Mouse (Mus musculus) heart, embryonic 16.5 days (tissue): ENCODE measurements at regions not wholly inside any gene's neighbourhood (a gene's known extent, or its start where the extent isn't known, plus 50 kb on each side); places are given as distances from the start of the nearest gene placed in this dataset.

Experiments
- ATAC-seq: fragments of 200-750 bp; cut with Nextera tagmentation; replicated peaks from 2 replicates; pipeline ENCODE4 v1.8.0; 2017; ENCODE audit warnings: moderate number of reproducible peaks; ENCODE audit not compliant: insufficient read depth, low FRiP score; ENCODE audit errors: extremely low read depth
- H3K27ac ChIP-seq: fragments of 300-500 bp; sonication (generic); 2 replicates; pipeline ENCODE4 v1.5.1; 2014; ENCODE audit warnings: mild to moderate bottlenecking, low read length, control low read depth, moderate library complexity
- H3K27me3 ChIP-seq: fragments of 300-500 bp; sonication (generic); 2 replicates; pipeline ENCODE4 v1.6.1; 2014; ENCODE audit warnings: low read length, mixed read lengths; ENCODE audit not compliant: control insufficient read depth, insufficient read depth
- H3K36me3 ChIP-seq: fragments of 300-500 bp; sonication (generic); 2 replicates; pipeline ENCODE4 v1.6.1; 2014; ENCODE audit not compliant: control insufficient read depth, insufficient read depth
- H3K4me1 ChIP-seq: fragments of 300-500 bp; sonication (generic); 2 replicates; pipeline ENCODE4 v1.6.1; 2014; ENCODE audit warnings: low read length, mixed read lengths; ENCODE audit not compliant: control insufficient read depth, insufficient read depth
- H3K4me2 ChIP-seq: fragments of 300-500 bp; sonication (generic); 2 replicates; pipeline ENCODE4 v1.6.1; 2014; ENCODE audit warnings: low read depth, mild to moderate bottlenecking, control low read depth, low read length
- H3K4me3 ChIP-seq: fragments of 300-500 bp; sonication (generic); 2 replicates; pipeline ENCODE4 v1.5.1; 2014; ENCODE audit warnings: mild to moderate bottlenecking, control low read depth, low read length
- H3K9ac ChIP-seq: fragments of 300-500 bp; sonication (generic); 2 replicates; pipeline ENCODE4 v1.6.1; 2014; ENCODE audit warnings: low read length, control low read depth
- H3K9me3 ChIP-seq: fragments of 300-500 bp; sonication (generic); replicated peaks from 2 replicates; pipeline ENCODE4 v1.6.1; 2016; ENCODE audit warnings: low read length; ENCODE audit not compliant: control insufficient read depth
- WGBS: fragments of 180-500 bp; shearing (Covaris S2); extraction: QIAGEN DNeasy Blood & Tissue Kit; methylation state at CpG from one replicate; pipeline ENCODE4 v1.1.7; 2014; 5-methylcytosine and 5-hydroxymethylcytosine counted together

GRCm38 (mm10) chr1:168807084-168807483 lies 375.0 kb upstream of the Pbx1 start:
- Histone ChIP-seq H3K4me3 (no peak overlapping the region), H3K4me1 (no peaks in the 10 kb centered on the region), H3K27me3 (no peaks in the 10 kb centered on the region), H3K4me2 (no peak overlapping the region), H3K9ac (no peak overlapping the region), H3K9me3 (no peaks in the 10 kb centered on the region), H3K27ac (no peak overlapping the region), H3K36me3 (no peaks in the 10 kb centered on the region)
- ATAC-seq, result no peak
- 49% methylated on average over 3 of the region's 3 CpGs for WGBS

- H3K9ac ChIP-seq, result no peak overlapping the region
- H3K4me1 ChIP-seq, result no peaks in the 10 kb centered on the region
- no peak overlapping the region for H3K27ac ChIP-seq
- no peak for ATAC-seq
- H3K36me3 ChIP-seq, result no peaks in the 10 kb centered on the region
- H3K27me3 ChIP-seq, result no peaks in the 10 kb centered on the region
- H3K4me2 ChIP-seq, result no peak overlapping the region
- WGBS, result 68% methylated on average over 3 of the region's 3 CpGs
- no peak overlapping the region for H3K4me3 ChIP-seq
- H3K9me3 ChIP-seq, result no peaks in the 10 kb centered on the region
Observed at GRCm38 (mm10) chr1:168805442-168805841, 373.4 kb upstream of the Pbx1 start.

DNA sequence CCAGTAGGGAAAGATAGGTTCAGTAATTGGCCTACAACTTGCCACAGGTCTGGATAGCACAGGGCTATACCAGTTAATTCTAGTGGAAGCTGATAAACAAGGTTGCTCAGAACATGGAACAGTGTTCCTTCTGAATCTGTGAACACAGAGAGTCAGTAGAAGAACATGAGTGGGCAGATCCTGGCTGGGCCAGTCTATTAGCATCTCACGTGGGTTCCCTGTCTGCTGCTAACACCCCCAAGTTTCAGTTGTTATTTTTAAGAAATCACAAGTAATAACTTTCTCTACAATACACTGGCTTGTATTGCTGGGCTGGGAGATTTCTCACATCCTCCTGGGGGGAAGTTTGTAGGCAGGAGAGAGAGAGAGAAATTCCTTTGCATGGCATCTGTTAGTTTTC lies 369.0 kb upstream of the Pbx1 start:
- Histone ChIP-seq H3K36me3 (no peaks in the 10 kb centered on the region), H3K9me3 (no peaks in the 10 kb centered on the region), H3K4me2 (no peak overlapping the region), H3K9ac (no peak overlapping the region), H3K4me1 (no peaks in the 10 kb centered on the region), H3K4me3 (no peak overlapping the region), H3K27ac (no peak overlapping the region), H3K27me3 (no peaks in the 10 kb centered on the region)
- no peak for ATAC-seq
- WGBS, result 67% methylated on average over 1 of the region's 1 CpGs

GRCm38 (mm10) chr1:168786731-168787130 lies 354.7 kb upstream of the Pbx1 start:
- H3K27ac ChIP-seq, result no peak overlapping the region
- H3K9me3 ChIP-seq, result no peaks in the 10 kb centered on the region
- no peaks in the 10 kb centered on the region for H3K27me3 ChIP-seq
- no peak overlapping the region for H3K4me2 ChIP-seq
- no peaks in the 10 kb centered on the region for H3K36me3 ChIP-seq
- WGBS, result 43% methylated on average over 3 of the region's 3 CpGs
- 0 out of 2 replicates have a peak, but pooled peaks cover 6% of the 10 kb centered on the region for H3K4me1 ChIP-seq
- ATAC-seq, result no peak
- H3K4me3 ChIP-seq, result no peak overlapping the region
- no peak overlapping the region for H3K9ac ChIP-seq

GRCm38 (mm10) chr1:168783851-168784250 lies 351.8 kb upstream of the Pbx1 start:
- H3K4me3 ChIP-seq, result no peak overlapping the region
- H3K9me3 ChIP-seq, result no peaks in the 10 kb centered on the region
- H3K4me1 ChIP-seq, result 0 out of 2 replicates have a peak, but pooled peaks cover 6% of the 10 kb centered on the region
- no peaks in the 10 kb centered on the region for H3K27me3 ChIP-seq
- H3K9ac ChIP-seq, result no peak overlapping the region
- no peak overlapping the region for H3K27ac ChIP-seq
- ATAC-seq, result no peak
- no peaks in the 10 kb centered on the region for H3K36me3 ChIP-seq
- no peak overlapping the region for H3K4me2 ChIP-seq

- Histone ChIP-seq H3K27ac (no peak overlapping the region), H3K9me3 (no peaks in the 10 kb centered on the region), H3K4me2 (no peak overlapping the region), H3K9ac (no peak overlapping the region), H3K4me3 (no peak overlapping the region), H3K27me3 (no peaks in the 10 kb centered on the region), H3K4me1 (no peaks in the 10 kb centered on the region), H3K36me3 (no peaks in the 10 kb centered on the region)
- 70% methylated on average over 6 of the region's 6 CpGs for WGBS
- ATAC-seq, result no peak
Observed at GRCm38 (mm10) chr1:168764368-168764895, 332.4 kb upstream of the Pbx1 start.

GRCm38 (mm10) chr1:168761095-168761494 lies 329.0 kb upstream of the Pbx1 start:
- H3K27me3 ChIP-seq, result no peaks in the 10 kb centered on the region
- no peak overlapping the region for H3K4me3 ChIP-seq
- H3K27ac ChIP-seq, result no peak overlapping the region
- H3K4me1 ChIP-seq, result no peaks in the 10 kb centered on the region
- 94% methylated on average over 2 of the region's 2 CpGs for WGBS
- H3K9ac ChIP-seq, result no peak overlapping the region
- no peak for ATAC-seq
- no peaks in the 10 kb centered on the region for H3K36me3 ChIP-seq
- H3K9me3 ChIP-seq, result no peaks in the 10 kb centered on the region
- H3K4me2 ChIP-seq, result no peak overlapping the region

DNA sequence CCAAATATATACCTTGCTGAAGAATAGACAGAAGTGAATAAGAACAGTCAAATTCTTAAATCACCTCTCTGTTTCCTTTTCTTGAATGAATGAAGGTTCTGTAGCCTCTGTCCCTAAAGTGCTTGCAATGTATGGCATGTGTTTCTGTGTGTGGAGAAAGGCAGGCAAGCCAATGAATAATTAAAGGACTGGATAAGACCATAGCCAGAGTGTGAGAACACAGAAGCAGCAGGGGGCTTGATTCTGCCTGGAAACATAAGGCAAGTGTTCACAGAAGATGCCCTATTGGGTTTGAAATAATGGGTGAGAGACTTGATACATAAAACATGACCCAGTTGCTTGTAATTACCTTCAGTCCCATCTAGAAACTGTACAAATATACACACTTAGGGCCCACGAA lies 328.2 kb upstream of the Pbx1 start:
- H3K9me3 ChIP-seq, result no peaks in the 10 kb centered on the region
- no peak overlapping the region for H3K9ac ChIP-seq
- H3K4me1 ChIP-seq, result no peaks in the 10 kb centered on the region
- H3K36me3 ChIP-seq, result no peaks in the 10 kb centered on the region
- H3K4me3 ChIP-seq, result no peak overlapping the region
- WGBS, result 86% methylated on average over 1 of the region's 1 CpGs
- no peak overlapping the region for H3K4me2 ChIP-seq
- no peak overlapping the region for H3K27ac ChIP-seq
- no peaks in the 10 kb centered on the region for H3K27me3 ChIP-seq
- no peak for ATAC-seq

- H3K27ac ChIP-seq, result no peak overlapping the region
- ATAC-seq, result no peak
- no peak overlapping the region for H3K4me2 ChIP-seq
- H3K36me3 ChIP-seq, result no peaks in the 10 kb centered on the region
- no peaks in the 10 kb centered on the region for H3K4me1 ChIP-seq
- WGBS, result 64% methylated on average over 2 of the region's 2 CpGs
- H3K9me3 ChIP-seq, result no peaks in the 10 kb centered on the region
- no peak overlapping the region for H3K9ac ChIP-seq
- no peak overlapping the region for H3K4me3 ChIP-seq
- no peaks in the 10 kb centered on the region for H3K27me3 ChIP-seq
Observed at GRCm38 (mm10) chr1:168758835-168759234, 326.8 kb upstream of the Pbx1 start.

GRCm38 (mm10) chr1:168754196-168754595 lies 322.1 kb upstream of the Pbx1 start:
- Histone ChIP-seq H3K9me3 (no peaks in the 10 kb centered on the region), H3K4me1 (no peaks in the 10 kb centered on the region), H3K4me3 (no peak overlapping the region), H3K27ac (no peak overlapping the region), H3K9ac (no peak overlapping the region), H3K36me3 (no peaks in the 10 kb centered on the region), H3K4me2 (no peak overlapping the region), H3K27me3 (no peaks in the 10 kb centered on the region)
- WGBS, result 80% methylated on average over 7 of the region's 7 CpGs
- no peak for ATAC-seq
